Mouse (Mus musculus) stomach, embryonic 16.5 days (tissue): Measurements from ENCODE around the gene Ankrd27. TPM values are rescaled to one million over a fixed set of nuclear protein-coding genes. Genes with fewer than 3 reads are reported as not detected.

ENCODE experiments used
- ATAC-seq: fragments of 200-750 bp; cut with Nextera tagmentation; 2 replicates; pipeline ENCODE4 v1.8.0; 2017; ENCODE audit warnings: moderate number of reproducible peaks, moderate TSS enrichment; ENCODE audit not compliant: insufficient read depth, low FRiP score
- H3K27ac ChIP-seq: fragments of 300-500 bp; sonication (generic); 2 replicates; pipeline ENCODE4 v1.5.1; 2014; ENCODE audit warnings: low read length
- H3K27me3 ChIP-seq: fragments of 300-500 bp; sonication (generic); 2 replicates; pipeline ENCODE4 v1.6.1; 2014; ENCODE audit warnings: low read length, control low read depth, mixed read lengths; ENCODE audit not compliant: control insufficient read depth, insufficient read depth
- H3K36me3 ChIP-seq: fragments of 300-500 bp; sonication (generic); 2 replicates; pipeline ENCODE4 v1.6.1; 2014; ENCODE audit warnings: low read length; ENCODE audit not compliant: control insufficient read depth, insufficient read depth
- H3K4me1 ChIP-seq: fragments of 300-500 bp; sonication (generic); 2 replicates; pipeline ENCODE4 v1.6.1; 2014; ENCODE audit warnings: low read length, control low read depth, mixed read lengths; ENCODE audit not compliant: control insufficient read depth, insufficient read depth
- H3K4me2 ChIP-seq: fragments of 300-500 bp; sonication (generic); 2 replicates; pipeline ENCODE4 v1.6.1; 2014; ENCODE audit warnings: low read depth, low read length, mixed read lengths
- H3K4me3 ChIP-seq: fragments of 300-500 bp; sonication (generic); replicated peaks from 2 replicates; pipeline ENCODE4 v1.5.1; 2014; ENCODE audit warnings: mild to moderate bottlenecking, low read length
- H3K9ac ChIP-seq: fragments of 300-500 bp; sonication (generic); 2 replicates; pipeline ENCODE4 v1.6.1; 2014; ENCODE audit warnings: low read length
- H3K9me3 ChIP-seq: fragments of 300-500 bp; sonication (generic); replicated peaks from 2 replicates; pipeline ENCODE4 v1.6.1; 2016; ENCODE audit warnings: low read length, control low read depth; ENCODE audit not compliant: control insufficient read depth
- WGBS: fragments of 180-500 bp; shearing (Covaris S2); extraction: QIAGEN DNeasy Blood & Tissue Kit; methylation state at CpG from one replicate; pipeline ENCODE4 v1.1.7; 2014; 5-methylcytosine and 5-hydroxymethylcytosine counted together
- polyA plus RNA-seq: library from polyadenylated mRNA; unstranded; fragments of >200 nt; fragmentation: Nextera tagmentation; extraction: Ambion mirVana; gene quantifications from 2 replicates; pipeline ENCODE4 v1.2.1, GENCODE M21; 2015

The Ankrd27 gene
- polyA plus RNA-seq, 1 experiment from 2014 or later = 38.0 TPM

DNA sequence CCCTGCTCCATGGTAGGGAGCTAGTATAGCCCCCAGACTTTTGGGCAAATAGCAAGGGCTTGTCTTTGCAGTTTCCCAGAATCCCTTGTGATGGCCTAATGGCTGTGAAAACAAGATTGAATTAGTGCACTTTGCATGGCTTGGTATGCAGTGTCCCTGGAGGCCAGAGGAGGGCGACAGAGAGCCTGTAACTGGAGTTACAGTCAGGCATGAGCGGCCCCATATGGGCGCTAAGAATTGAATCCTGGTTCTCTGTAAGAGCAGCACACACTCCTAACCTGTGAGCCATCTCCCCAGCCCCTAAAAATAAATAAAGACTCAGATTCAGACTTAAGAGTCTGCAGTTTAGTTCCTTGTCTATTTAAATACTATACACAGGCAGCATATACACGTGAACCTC is 6.2 kb upstream of the Ankrd27 start:
- Histone ChIP-seq H3K4me3 (no peak overlapping the region), H3K4me1 (peaks cover 3% of the 10 kb centered on the region; the same call in 1 of the 2 replicates), H3K27me3 (peaks cover 20% of the 10 kb centered on the region), H3K36me3 (no peaks in the 10 kb centered on the region), H3K9me3 (no peaks in the 10 kb centered on the region), H3K9ac (no peak overlapping the region), H3K4me2 (no peak overlapping the region), H3K27ac (no peak overlapping the region)
- WGBS = 36% methylated on average over 4 of the region's 4 CpGs
- no peak for ATAC-seq

- H3K27me3 ChIP-seq = peaks cover 23% of the 10 kb centered on the region
- no peaks in the 10 kb centered on the region for H3K9me3 ChIP-seq
- no peak overlapping the region for H3K4me3 ChIP-seq
- H3K27ac ChIP-seq = no peak overlapping the region
- no peak for ATAC-seq
- WGBS = 66% methylated on average over 5 of the region's 5 CpGs
- peaks cover 15% of the 10 kb centered on the region for H3K4me1 ChIP-seq
- H3K4me2 ChIP-seq = no peak overlapping the region
- no peak overlapping the region for H3K9ac ChIP-seq
- H3K36me3 ChIP-seq = no peaks in the 10 kb centered on the region
Measured at GRCm38 (mm10) chr7:35582719-35583118, 3.3 kb upstream of the Ankrd27 start.

- H3K27me3 ChIP-seq = peaks cover 23% of the 10 kb centered on the region
- 19% methylated on average over 11 of the region's 11 CpGs for WGBS
- H3K4me3 ChIP-seq = no peak overlapping the region
Measured at GRCm38 (mm10) chr7:35583476-35584025, 2.5 kb upstream of the Ankrd27 start.

DNA sequence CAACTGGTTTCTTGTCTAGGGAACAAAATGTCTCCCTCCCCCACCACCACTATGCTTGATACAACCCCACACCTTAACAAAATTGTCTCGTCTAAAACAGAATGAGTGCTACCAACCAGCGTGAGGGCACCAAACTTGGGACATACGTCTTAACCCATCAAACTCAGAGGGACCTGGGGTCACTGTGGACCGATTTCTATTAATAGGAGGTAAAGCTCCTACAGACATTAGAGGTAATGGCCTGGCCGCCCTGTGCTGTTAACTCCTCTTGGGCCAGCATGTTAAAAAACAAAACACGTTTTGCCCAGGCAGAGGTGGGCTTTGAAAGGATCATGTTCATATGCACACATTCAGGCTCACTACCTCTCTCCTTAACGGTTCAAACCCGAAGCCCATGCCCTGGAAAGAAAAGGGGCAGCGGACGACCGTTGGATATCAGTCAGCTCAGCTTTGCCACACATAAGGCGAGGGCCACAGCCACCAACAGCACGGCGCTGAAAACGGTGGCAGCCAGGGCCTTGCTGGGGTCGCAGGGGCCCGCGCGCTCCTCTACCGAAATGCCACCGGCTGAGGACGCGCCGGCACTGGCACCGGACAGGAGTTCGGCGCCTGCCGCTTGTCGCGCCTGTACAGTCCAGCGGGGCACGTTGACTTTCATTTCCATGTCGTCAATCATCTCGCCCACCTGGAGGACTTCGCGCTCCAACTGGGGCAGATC is 1.8 kb upstream of the Ankrd27 start:
- Histone ChIP-seq H3K9me3 (no peaks in the 10 kb centered on the region), H3K4me2 (peak overlapping the region; percentile 100), H3K27ac (no peak overlapping the region), H3K4me1 (peaks cover 22% of the 10 kb centered on the region), H3K36me3 (no peaks in the 10 kb centered on the region), H3K27me3 (peaks cover 23% of the 10 kb centered on the region), H3K4me3 (peak overlapping the region; percentile 62), H3K9ac (peak overlapping the region; percentile 71)
- ATAC-seq = no peak
- whole genome bisulfite sequencing = 5% methylated on average over 36 of the region's 36 CpGs

More at GRCm38 (mm10) chr7:35583476-35584025, 2.5 kb upstream of the Ankrd27 start:
- Histone ChIP-seq H3K4me2 (no peak overlapping the region), H3K9ac (no peak overlapping the region), H3K36me3 (no peaks in the 10 kb centered on the region), H3K27ac (no peak overlapping the region), H3K9me3 (no peaks in the 10 kb centered on the region), H3K4me1 (peaks cover 22% of the 10 kb centered on the region)
- ATAC-seq = no peak

DNA sequence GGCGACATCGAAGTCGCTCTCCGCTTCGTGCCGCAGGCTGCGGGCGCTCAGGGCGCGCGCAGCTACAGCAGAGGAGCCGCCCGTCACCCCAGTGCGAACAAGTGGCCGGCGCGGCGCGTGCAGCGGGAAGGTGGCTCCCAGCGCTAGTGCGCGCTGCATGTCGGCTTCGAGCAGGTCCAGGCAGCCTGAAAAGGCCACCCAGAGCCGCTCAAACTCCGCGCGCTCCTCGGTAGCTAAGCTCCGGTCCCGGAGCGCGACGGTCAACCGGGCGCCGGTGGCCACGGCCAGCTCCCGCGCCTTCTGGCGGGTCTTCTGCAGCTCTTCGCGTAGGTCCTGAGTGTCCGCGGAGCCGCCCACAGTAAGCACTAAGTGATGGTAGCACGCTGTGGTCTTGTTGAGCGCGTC is 1.3 kb upstream of the Ankrd27 start:
- ATAC-seq = no peak
- WGBS = under 1% methylated on average over 50 of the region's 50 CpGs
- H3K27ac ChIP-seq = no peak overlapping the region
- no peaks in the 10 kb centered on the region for H3K9me3 ChIP-seq
- peaks cover 22% of the 10 kb centered on the region for H3K4me1 ChIP-seq
- H3K27me3 ChIP-seq = peaks cover 23% of the 10 kb centered on the region
- no peaks in the 10 kb centered on the region for H3K36me3 ChIP-seq
- peak overlapping the region; percentile 100 for H3K4me2 ChIP-seq
- peak overlapping the region; percentile 71 for H3K9ac ChIP-seq
- H3K4me3 ChIP-seq = peak overlapping the region; percentile 62

- WGBS = under 1% methylated on average over 43 of the region's 45 CpGs
- Histone ChIP-seq H3K27ac (peak within 1 kb of the TSS; percentile 68), H3K9ac (peak within 1 kb of the TSS; percentile 75), H3K4me1 (peaks cover 22% of the 10 kb centered on the region), H3K36me3 (no peaks in the 10 kb centered on the region), H3K4me2 (peak within 1 kb of the TSS; percentile 100), H3K9me3 (no peaks in the 10 kb centered on the region), H3K4me3 (peak within 1 kb of the TSS; percentile 62), H3K27me3 (peaks cover 23% of the 10 kb centered on the region)
- peak; percentile 80 for ATAC-seq
Measured at GRCm38 (mm10) chr7:35585191-35586054, 621 bp upstream of the Ankrd27 start, which contains the start of gene Rgs9bp. Gene Rgs9bp, minus strand, starts transcription at chr7:35585582.

DNA sequence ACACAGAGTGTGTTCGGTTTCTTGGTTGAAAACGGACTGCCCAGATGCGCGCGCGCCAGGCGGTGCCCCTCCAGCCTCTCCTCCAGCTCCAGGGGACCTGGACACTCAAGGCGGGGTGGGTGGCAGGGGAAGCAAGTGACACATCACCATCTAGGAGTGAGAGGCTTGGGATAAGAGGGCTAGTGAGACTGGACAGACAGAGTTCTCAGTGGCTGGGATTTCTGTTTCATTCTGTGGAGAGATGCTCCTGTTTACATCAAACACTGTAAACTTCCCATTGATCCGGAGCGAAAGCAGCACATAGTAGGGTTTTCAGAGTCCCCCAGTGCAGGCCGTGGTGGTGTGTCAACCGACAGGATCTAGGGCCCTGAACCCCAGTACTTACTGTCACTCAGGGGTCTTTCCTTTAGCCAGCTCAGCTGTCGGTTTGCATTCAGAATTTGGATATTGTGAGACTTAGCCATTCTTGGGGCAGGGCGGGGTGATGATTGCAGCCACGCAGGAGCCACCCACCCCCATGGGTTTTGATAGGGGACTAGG is 932 bp downstream of the Ankrd27 start:
- Histone ChIP-seq H3K4me2 (peak overlapping the region; percentile 100), H3K9me3 (no peaks in the 10 kb centered on the region), H3K27me3 (peaks cover 23% of the 10 kb centered on the region), H3K9ac (peak overlapping the region; percentile 75), H3K27ac (no peak overlapping the region), H3K4me1 (peaks cover 22% of the 10 kb centered on the region), H3K36me3 (no peaks in the 10 kb centered on the region), H3K4me3 (peak overlapping the region; percentile 62)
- ATAC-seq = no peak
- WGBS = 19% methylated on average over 15 of the region's 15 CpGs

- Histone ChIP-seq H3K4me2 (0 out of 2 replicates have a peak overlapping the region, but pooled peaks have one; percentile 100), H3K9ac (0 out of 2 replicates have a peak overlapping the region, but pooled peaks have one; percentile 32), H3K36me3 (no peaks in the 10 kb centered on the region), H3K9me3 (no peaks in the 10 kb centered on the region), H3K27me3 (peaks cover 19% of the 10 kb centered on the region), H3K4me1 (peaks cover 22% of the 10 kb centered on the region), H3K4me3 (no peak overlapping the region), H3K27ac (no peak overlapping the region)
- no peak for ATAC-seq
- WGBS = 43% methylated on average over 5 of the region's 5 CpGs
Measured at GRCm38 (mm10) chr7:35587728-35588127, 1.7 kb downstream of the Ankrd27 start.
